Mouse (Mus musculus) stomach, embryonic 14.5 days (tissue): ENCODE measurements around the gene Retsat. TPM values are rescaled to one million over a fixed set of nuclear protein-coding genes. Genes with fewer than 3 reads are reported as not detected.

ENCODE experiments used
- ATAC-seq: fragments of 200-750 bp; cut with Nextera tagmentation; 2 replicates; pipeline ENCODE4 v1.8.0; 2017; ENCODE audit warnings: low read depth, moderate TSS enrichment; ENCODE audit not compliant: insufficient number of reproducible peaks, insufficient read depth, low FRiP score
- H3K27ac ChIP-seq: fragments of 300-500 bp; sonication (generic); 2 replicates; pipeline ENCODE4 v1.5.1; 2014; ENCODE audit warnings: mild to moderate bottlenecking, low read length, moderate library complexity, mixed read lengths
- H3K27me3 ChIP-seq: fragments of 300-500 bp; sonication (generic); 2 replicates; pipeline ENCODE4 v1.6.1; 2014; ENCODE audit warnings: low read length, control low read depth, mixed read lengths; ENCODE audit not compliant: control insufficient read depth, insufficient read depth
- H3K36me3 ChIP-seq: fragments of 300-500 bp; sonication (generic); 2 replicates; pipeline ENCODE4 v1.6.1; 2014; ENCODE audit warnings: mild to moderate bottlenecking, control low read depth, low read length, moderate library complexity, mixed read lengths; ENCODE audit not compliant: control insufficient read depth, insufficient read depth
- H3K4me1 ChIP-seq: fragments of 300-500 bp; sonication (generic); 2 replicates; pipeline ENCODE4 v1.6.1; 2014; ENCODE audit warnings: low read length, control low read depth, mixed read lengths; ENCODE audit not compliant: control insufficient read depth, insufficient read depth
- H3K4me2 ChIP-seq: fragments of 300-500 bp; sonication (generic); replicated peaks from 2 replicates; pipeline ENCODE4 v1.6.1; 2014; ENCODE audit warnings: low read depth, low read length, control low read depth
- H3K4me3 ChIP-seq: fragments of 300-500 bp; sonication (generic); 2 replicates; pipeline ENCODE4 v1.5.1; 2014; ENCODE audit warnings: low read depth, low read length, control low read depth
- H3K9ac ChIP-seq: fragments of 300-500 bp; sonication (generic); replicated peaks from 2 replicates; pipeline ENCODE4 v1.6.1; 2014; ENCODE audit warnings: low read depth, mild to moderate bottlenecking, control low read depth, low read length, moderate library complexity, mixed read lengths
- H3K9me3 ChIP-seq: fragments of 300-500 bp; sonication (generic); 2 replicates; pipeline ENCODE4 v1.6.1; 2016; ENCODE audit warnings: low read depth, low read length, control low read depth; ENCODE audit not compliant: control insufficient read depth
- WGBS: fragments of 180-500 bp; shearing (Covaris S2); extraction: QIAGEN DNeasy Blood & Tissue Kit; methylation state at CpG from one replicate; pipeline ENCODE4 v1.1.7; 2014; 5-methylcytosine and 5-hydroxymethylcytosine counted together
- polyA plus RNA-seq: library from polyadenylated mRNA; unstranded; fragments of >200 nt; fragmentation: Nextera tagmentation; extraction: Ambion mirVana; gene quantifications from 2 replicates; pipeline ENCODE4 v1.2.1, GENCODE M21; 2014

Retsat gene
- polyA plus RNA-seq, 1 experiment from 2014 or later: 21.9 TPM

DNA sequence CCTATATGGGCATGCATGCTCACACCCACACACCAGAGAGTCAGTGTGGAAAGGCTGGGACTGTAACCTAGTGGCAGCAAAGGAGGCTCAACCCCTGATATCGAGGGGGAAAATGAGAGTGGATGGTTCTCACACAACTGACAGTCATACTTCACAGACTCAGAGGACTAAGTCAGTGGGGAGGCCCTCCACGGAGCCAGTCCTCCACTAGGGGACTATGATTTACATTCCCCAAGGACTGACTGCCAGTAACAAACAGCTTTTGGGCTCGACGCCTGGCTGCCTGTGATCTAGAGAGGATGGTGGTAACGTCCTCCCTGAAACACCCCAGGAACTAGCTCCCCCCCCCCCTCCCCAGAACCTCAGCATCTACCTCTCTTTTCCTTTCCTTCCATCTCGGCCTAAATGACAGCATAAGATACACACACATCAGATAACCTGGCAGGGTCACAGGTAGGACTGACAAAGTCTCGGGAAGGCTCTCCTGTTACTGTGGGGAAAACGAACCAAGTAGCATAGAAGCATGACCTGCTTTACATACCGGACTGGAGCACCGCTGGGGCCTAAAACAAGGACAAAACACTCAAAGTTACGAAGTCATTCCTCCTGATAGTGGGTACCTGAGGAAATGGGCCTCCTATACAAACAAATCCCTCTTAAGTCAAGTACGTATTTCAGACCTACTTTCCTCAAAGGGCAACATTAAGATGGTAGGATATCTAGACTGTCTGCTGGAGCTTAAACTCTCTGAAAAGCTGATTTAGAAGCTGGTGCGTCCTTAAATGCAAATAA, 996 bp upstream of the Retsat start:
- Histone ChIP-seq H3K27ac (no peak overlapping the region), H3K36me3 (no peaks in the 10 kb centered on the region), H3K4me2 (peak overlapping the region; percentile 78), H3K9me3 (no peaks in the 10 kb centered on the region), H3K9ac (peak overlapping the region; percentile 56), H3K4me1 (peaks cover 9% of the 10 kb centered on the region), H3K27me3 (no peaks in the 10 kb centered on the region), H3K4me3 (peak overlapping the region; percentile 57)
- WGBS: 27% methylated on average over 13 of the region's 13 CpGs
- no peak for ATAC-seq

DNA sequence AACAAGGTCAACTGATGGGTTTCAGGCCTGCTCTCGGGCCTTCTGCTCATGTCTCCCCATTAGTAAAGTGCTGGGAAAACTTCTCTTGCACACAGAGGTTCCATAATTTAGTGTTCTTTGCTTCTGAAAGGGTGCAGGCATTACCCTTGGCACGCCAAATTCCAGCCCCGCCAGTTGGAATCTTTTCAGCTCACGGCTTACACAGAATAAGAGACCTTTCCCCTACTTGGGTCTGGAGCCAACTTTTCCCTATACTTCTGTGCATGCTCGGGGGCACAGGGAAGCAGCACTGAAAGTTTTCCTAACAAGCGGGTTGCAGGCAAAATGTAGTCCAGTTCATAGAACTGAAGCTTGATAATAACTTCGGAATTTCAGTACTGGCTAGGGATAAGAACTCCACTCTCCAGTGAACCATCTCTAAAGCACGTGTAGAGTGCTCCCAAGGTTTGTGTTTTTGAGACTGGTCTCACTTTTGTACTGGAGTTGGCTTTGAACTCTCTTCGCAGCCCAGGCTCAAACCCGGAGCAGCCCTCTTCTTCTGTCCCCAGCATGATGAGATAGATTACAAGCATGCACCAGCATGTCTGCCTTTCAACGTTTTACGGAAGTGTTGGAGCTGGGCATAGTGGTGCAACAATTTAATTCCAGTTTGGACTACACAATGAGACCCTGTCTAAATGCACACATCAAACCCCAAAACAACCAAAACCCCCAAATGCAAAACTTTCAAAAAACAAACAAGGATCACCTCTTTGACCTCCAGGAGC, 699 bp downstream of the Retsat start:
- Histone ChIP-seq H3K36me3 (no peaks in the 10 kb centered on the region), H3K27me3 (no peaks in the 10 kb centered on the region), H3K27ac (peak overlapping the region; percentile 79; the same call in 1 of the 2 replicates), H3K9me3 (no peaks in the 10 kb centered on the region), H3K4me2 (peak overlapping the region; percentile 78), H3K4me1 (peaks cover 9% of the 10 kb centered on the region), H3K9ac (no peak overlapping the region), H3K4me3 (peak overlapping the region; percentile 57)
- ATAC-seq: peak; percentile 28; the same call in 1 of the 2 replicates
- WGBS: 39% methylated on average over 12 of the region's 12 CpGs

GRCm38 (mm10) chr6:72600216-72600615, 1.9 kb downstream of the Retsat start:
- 70% methylated on average over 6 of the region's 6 CpGs for WGBS
- no peaks in the 10 kb centered on the region for H3K36me3 ChIP-seq
- no peaks in the 10 kb centered on the region for H3K27me3 ChIP-seq
- peaks cover 9% of the 10 kb centered on the region for H3K4me1 ChIP-seq
- no peak overlapping the region for H3K27ac ChIP-seq
- no peak overlapping the region for H3K4me2 ChIP-seq
- H3K9ac ChIP-seq: no peak overlapping the region
- no peak for ATAC-seq
- no peak overlapping the region for H3K4me3 ChIP-seq
- no peaks in the 10 kb centered on the region for H3K9me3 ChIP-seq

DNA sequence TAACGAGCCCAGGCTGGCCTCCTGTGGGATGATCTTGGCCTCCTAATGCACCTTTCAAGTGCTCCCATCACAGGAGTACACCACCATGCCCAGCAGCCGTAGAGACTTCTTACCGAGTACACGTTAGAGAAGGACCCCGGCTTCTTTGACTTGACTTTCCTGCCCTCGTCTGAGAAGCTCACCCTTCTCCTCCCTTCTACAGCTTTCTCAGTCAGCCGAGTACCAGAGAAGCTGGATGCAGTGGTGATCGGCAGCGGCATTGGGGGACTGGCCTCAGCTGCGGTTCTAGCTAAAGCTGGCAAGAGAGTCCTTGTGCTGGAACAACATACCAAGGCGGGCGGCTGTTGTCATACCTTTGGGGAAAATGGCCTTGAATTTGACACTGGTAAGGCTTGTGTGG, 2.5 kb downstream of the Retsat start:
- no peaks in the 10 kb centered on the region for H3K27me3 ChIP-seq
- 84% methylated on average over 12 of the region's 12 CpGs for WGBS
- ATAC-seq: no peak

DNA sequence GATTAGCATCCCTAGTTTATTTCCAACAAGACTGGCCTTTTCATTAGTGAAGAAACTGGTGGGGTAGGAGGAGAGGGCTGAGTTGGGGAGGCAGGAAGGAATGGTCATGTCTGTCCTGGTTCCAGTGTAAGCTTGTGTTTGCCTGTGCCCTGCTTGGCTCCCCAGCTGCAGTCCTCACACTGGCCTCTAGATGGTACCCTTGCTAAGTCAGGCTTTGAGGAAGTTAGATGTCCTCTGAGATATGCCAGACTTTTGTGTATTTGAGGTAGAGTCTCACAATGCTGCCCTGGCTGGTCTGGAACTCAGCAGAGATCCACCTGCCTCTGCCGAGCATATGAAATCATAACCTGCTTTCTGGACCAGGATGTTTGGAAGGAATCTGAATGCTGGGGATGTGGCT, 3.5 kb downstream of the Retsat start:
- 40% methylated on average over 1 of the region's 1 CpGs for WGBS
- H3K27me3 ChIP-seq: no peaks in the 10 kb centered on the region
- ATAC-seq: no peak
- no peaks in the 10 kb centered on the region for H3K9me3 ChIP-seq
- H3K4me2 ChIP-seq: no peak overlapping the region
- peaks cover 8% of the 10 kb centered on the region for H3K4me1 ChIP-seq
- H3K4me3 ChIP-seq: no peak overlapping the region
- peaks cover 13% of the 10 kb centered on the region; the same call in 1 of the 2 replicates for H3K36me3 ChIP-seq
- H3K27ac ChIP-seq: no peak overlapping the region
- no peak overlapping the region for H3K9ac ChIP-seq

More for the DNA sequence above, 2.5 kb downstream of the Retsat start:
- Histone ChIP-seq H3K4me2 (no peak overlapping the region), H3K36me3 (peaks cover 4% of the 10 kb centered on the region; the same call in 1 of the 2 replicates), H3K4me1 (peaks cover 9% of the 10 kb centered on the region), H3K4me3 (no peak overlapping the region), H3K9me3 (no peaks in the 10 kb centered on the region), H3K9ac (no peak overlapping the region), H3K27ac (no peak overlapping the region)

DNA sequence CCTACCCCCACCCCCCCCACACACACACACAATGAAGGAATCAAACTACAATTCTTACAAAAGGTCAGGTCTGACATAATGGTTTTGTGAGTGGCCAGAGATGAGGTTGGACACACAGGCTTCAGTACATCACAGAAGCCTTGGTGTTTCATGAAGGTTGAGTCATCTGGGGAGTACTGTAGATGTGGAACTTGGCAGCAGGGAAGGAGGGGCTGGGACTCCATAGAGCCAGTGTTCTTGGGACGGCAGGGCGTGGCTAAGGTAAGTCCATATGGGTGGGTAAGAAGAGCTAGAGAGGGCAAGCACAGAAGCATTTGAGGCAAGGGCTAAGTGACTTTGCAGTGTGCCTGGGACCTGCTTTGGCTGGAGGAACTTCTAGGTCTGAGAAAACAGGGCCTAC, 5.8 kb downstream of the Retsat start:
- Histone ChIP-seq H3K27me3 (no peaks in the 10 kb centered on the region), H3K4me1 (no peaks in the 10 kb centered on the region), H3K4me3 (no peak overlapping the region), H3K36me3 (peaks cover 24% of the 10 kb centered on the region), H3K9me3 (no peaks in the 10 kb centered on the region), H3K9ac (no peak overlapping the region), H3K4me2 (no peak overlapping the region), H3K27ac (no peak overlapping the region)
- no peak for ATAC-seq
- WGBS: 82% methylated on average over 2 of the region's 2 CpGs

DNA sequence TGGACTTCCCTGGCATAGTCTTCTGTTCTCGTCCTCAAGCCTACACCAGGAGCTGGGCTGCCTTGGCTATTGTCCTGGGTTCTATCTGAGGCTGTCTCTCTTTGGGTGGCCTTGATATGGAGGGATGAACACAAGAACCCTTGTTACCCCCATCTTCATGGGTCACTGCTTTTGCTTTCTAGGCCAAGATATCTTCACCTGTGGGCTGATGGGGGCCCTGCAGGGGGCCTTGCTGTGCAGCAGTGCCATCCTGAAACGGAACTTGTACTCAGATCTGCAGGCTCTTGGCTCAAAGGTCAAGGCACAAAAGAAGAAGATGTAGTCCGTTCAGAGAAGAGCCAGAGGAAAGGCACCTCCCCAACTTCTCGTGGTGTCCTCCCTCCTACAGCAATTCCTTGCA, 8.8 kb downstream of the Retsat start:
- WGBS: 91% methylated on average over 4 of the region's 4 CpGs
- Histone ChIP-seq H3K9me3 (no peaks in the 10 kb centered on the region), H3K27ac (no peak overlapping the region), H3K4me3 (no peak overlapping the region), H3K27me3 (no peaks in the 10 kb centered on the region), H3K9ac (no peak overlapping the region), H3K36me3 (peaks cover 50% of the 10 kb centered on the region), H3K4me1 (no peaks in the 10 kb centered on the region), H3K4me2 (no peak overlapping the region)
- no peak for ATAC-seq

DNA sequence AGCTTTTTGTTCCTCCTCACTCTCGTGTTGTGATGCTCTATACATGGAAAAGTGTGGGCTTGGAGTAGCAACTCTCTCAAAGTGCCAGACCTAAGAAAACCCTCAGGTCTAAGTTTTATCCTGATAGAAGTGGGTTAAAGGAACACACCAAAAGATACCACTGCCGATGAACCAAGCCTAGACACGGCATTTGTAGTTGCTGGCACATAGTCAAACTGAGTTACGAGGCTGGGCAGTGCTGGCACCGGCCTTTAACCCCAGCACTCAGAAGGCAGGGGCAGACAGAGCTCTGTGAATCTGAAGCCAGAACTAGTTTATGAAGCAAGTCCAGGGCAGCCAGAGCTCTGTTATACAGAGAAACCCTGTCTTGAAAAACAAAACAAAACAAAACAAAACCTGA, 9.4 kb downstream of the Retsat start:
- H3K27me3 ChIP-seq: no peaks in the 10 kb centered on the region
- H3K9ac ChIP-seq: no peak overlapping the region
- H3K4me3 ChIP-seq: no peak overlapping the region
- peaks cover 50% of the 10 kb centered on the region for H3K36me3 ChIP-seq
- H3K4me1 ChIP-seq: no peaks in the 10 kb centered on the region
- H3K9me3 ChIP-seq: no peaks in the 10 kb centered on the region
- no peak overlapping the region for H3K4me2 ChIP-seq
- H3K27ac ChIP-seq: no peak overlapping the region
- WGBS: 87% methylated on average over 5 of the region's 5 CpGs
- no peak for ATAC-seq
